Mouse (Mus musculus): ENCODE data around the gene Sowaha. TPM values are rescaled to one million over a fixed set of nuclear protein-coding genes. Genes with fewer than 3 reads are reported as not detected.

The Sowaha gene
- polyA plus RNA-seq, 1 experiment from 2014 or later: 1.9 TPM

DNA sequence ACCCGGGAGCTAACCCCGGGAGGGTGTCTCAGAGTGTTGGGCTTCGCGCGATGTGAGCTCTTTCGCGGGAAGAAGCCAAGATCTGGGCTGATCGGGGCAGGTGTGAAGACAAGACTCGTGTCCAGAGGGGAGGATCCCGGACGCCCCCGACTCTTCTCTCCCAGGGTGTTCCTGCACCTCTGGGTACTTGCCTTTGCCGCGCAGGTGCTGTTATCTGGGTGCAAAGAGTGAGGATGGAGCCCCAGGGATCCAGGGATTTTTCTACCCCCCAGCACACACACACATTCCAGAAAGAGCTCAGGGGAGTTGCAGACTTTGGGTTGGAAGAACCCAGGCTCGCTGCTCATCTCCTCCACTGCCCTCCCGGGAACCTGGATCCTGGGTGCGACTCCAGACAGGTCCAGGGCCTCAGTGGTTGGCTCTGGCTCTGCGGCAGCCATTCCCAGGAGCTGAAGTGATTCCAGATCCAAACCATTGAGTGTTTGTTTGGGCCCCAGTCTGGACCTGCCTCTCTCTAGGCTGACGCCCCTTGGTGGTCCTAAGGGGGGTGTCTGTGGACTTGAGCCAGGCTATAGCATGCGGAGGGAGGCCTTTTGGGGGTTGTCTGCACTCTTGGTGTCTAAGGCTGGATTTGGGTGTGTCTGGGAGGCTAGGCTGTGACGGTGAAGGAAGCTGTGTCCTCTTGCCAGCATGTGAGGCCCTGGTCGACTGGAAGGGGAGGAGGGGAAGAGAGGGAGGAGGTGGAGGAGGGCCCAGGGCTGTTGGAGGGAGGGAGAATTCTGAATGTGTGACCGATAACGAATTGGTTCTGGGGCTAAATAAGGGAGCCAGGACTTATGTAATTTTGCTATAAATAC is 40.3 kb upstream of the Sowaha start:
- under 1% methylated on average over 24 of the region's 24 CpGs for WGBS
- H3K4me2 ChIP-seq (replicated peaks): peak overlapping the region; percentile 73
- peak overlapping the region; percentile 81 for H3K4me3 ChIP-seq
- peak overlapping the region; percentile 63 for H3K27ac ChIP-seq (replicated peaks)
- no peaks in the 10 kb centered on the region for H3K27me3 ChIP-seq
- H3K9ac ChIP-seq (replicated peaks): peak overlapping the region; percentile 77
- H3K9me3 ChIP-seq: no peaks in the 10 kb centered on the region
- peaks cover 37% of the 10 kb centered on the region for H3K4me1 ChIP-seq
- H3K36me3 ChIP-seq: no peaks in the 10 kb centered on the region
- peak; percentile 45 for ATAC-seq (replicated peaks)

DNA sequence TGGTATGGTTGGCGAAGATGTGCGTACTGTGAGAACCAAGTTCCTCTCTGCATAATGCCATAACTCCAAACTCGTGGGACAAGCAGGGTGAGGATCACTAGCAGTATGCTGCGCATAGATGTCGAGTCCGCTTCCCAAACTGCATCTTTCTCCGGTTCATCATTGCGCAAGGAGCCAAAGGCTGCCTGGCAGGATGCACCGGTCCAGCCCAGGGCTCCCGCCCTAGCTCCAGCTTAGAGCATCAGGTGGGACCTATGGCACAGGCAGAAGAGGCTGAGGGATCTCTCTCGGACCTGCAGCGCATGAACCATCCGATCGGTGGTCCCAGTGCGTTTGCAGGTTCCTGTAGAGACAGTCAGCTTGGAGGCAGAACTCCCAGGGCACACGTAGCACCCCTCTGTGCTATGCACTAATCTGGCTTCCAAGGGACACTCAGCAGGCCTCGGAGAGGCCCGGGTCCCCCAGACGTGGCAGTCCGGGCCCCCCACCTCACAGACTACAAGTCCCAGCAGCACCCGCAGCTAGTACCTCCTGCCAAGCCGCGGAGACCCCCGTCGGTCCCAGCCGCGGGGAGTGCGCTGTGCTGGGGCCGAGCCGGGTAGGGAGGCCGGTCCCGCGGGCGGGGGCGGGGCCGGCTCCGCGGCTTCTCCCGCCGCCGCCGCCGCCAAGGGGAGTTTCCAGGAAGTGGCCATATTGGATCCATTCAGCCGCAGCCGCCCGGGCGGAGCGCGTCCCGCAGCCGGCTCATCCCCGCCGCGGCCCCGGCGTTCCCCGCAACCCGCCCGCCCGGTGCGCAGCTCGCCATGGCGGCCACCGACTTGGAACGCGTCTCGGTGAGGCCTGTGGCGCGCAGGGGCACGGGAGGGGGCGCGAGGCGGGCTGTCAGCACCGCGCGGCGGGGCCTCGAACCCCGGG is 39.4 kb upstream of the Sowaha start, which contains the start of gene Sept8:
Gene Sept8 (plus strand): TSS at position 51 of the 915 bp plus-strand sequence.
- peak within 1 kb of the TSS; percentile 81 for H3K4me3 ChIP-seq
- H3K4me1 ChIP-seq: peaks cover 37% of the 10 kb centered on the region
- ATAC-seq (replicated peaks): peak; percentile 92
- H3K9ac ChIP-seq (replicated peaks): peak within 1 kb of the TSS; percentile 77
- H3K27me3 ChIP-seq: no peaks in the 10 kb centered on the region
- no peaks in the 10 kb centered on the region for H3K36me3 ChIP-seq
- no peaks in the 10 kb centered on the region for H3K9me3 ChIP-seq
- peak within 1 kb of the TSS; percentile 73 for H3K4me2 ChIP-seq (replicated peaks)
- H3K27ac ChIP-seq (replicated peaks): peak within 1 kb of the TSS; percentile 63
- 5% methylated on average over 78 of the region's 79 CpGs for WGBS

DNA sequence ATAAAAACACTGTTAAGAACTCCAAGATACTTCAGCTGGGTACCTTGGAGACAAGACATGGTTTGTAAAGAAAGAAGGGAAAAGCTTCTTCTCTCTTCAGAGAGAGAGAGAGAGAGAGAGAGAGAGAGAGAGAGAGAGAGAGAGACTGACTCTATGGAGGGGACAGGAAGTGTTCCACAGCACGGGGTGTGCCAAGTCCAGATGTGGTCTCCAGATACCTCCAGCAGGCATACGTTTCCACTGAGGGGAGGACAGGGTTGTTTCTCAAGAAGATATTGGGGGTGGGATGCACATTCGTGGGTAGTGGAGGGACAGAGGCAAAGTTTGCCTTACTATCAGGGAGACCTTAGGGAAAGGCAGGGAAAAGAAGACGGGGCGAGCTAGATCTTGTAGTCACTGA is 38.7 kb upstream of the Sowaha start:
- Histone ChIP-seq H3K4me3 (0 out of 2 replicates have a peak overlapping the region, but pooled peaks have one; percentile 81), H3K27me3 (no peaks in the 10 kb centered on the region), H3K9ac (replicated peaks) (no peak overlapping the region), H3K36me3 (no peaks in the 10 kb centered on the region), H3K4me2 (replicated peaks) (peak overlapping the region; percentile 73; the same call in 1 of the 2 replicates), H3K4me1 (peaks cover 32% of the 10 kb centered on the region), H3K9me3 (no peaks in the 10 kb centered on the region), H3K27ac (replicated peaks) (no peak overlapping the region)
- ATAC-seq (replicated peaks): no peak
- 74% methylated on average over 5 of the region's 5 CpGs for WGBS

DNA sequence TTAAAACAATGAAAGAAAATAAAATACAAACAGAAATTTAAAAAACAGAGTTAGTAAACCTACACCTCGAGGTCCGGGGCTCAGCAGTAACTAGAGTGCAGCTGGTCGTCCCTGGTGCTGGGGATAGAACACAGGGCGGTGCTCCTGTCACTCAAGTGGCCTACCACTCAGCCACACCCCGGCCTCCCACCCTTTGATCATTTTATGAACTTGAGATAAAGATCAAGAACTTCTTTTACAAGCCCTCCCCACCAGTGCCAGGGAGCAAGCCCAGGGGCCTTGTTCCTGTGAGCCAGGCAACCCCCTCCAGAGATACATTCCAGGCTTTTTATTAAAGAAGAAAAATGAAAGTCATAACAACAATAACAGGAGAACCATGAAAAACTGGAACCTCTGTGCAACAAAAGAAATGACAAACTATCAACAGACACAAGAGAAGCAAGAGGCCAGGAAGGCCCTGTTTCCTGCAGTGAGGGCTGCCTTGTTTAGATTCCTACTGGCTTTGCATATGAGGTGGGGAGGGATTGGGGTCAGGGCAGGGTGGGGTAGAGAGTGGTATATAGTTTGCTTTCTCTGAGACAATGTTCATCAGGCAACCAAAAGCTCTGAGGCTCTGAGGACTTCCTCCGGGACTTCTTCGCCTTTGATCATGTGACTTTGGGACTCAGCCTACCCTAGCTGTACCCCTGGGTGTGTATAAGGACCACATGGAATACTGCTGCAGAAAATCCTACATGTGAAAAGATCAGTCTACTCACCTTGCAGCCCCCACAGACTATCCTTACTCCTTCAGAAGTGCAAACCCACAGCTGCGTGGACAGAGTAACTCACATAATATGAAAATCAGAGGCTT is 36.9 kb upstream of the Sowaha start:
- H3K27ac ChIP-seq (replicated peaks): no peak overlapping the region
- H3K4me2 ChIP-seq (replicated peaks): no peak overlapping the region
- no peak for ATAC-seq (replicated peaks)
- H3K36me3 ChIP-seq: no peaks in the 10 kb centered on the region
- WGBS: 68% methylated on average over 8 of the region's 8 CpGs
- no peak overlapping the region for H3K4me3 ChIP-seq
- peaks cover 19% of the 10 kb centered on the region for H3K4me1 ChIP-seq
- no peak overlapping the region for H3K9ac ChIP-seq (replicated peaks)
- H3K27me3 ChIP-seq: no peaks in the 10 kb centered on the region
- no peaks in the 10 kb centered on the region for H3K9me3 ChIP-seq

DNA sequence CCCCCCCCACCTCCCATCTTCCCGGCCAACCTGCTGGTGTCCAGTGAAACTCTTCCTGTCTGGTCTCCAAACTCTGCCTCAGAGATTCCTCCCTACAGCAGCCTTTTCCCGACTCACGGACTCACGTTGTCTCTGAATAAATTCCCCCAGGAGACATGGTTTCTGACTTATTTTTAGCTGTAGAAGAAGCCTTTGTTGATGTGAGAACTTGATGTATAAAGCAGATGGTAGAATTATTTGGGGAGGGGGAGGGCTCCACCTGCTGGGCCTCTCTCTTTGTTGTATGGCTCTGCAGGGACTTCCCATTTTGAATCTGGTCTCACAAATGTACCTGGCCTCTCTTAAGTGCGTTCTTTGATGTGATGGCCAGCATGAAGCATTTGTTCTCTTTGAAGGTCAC is 30.3 kb upstream of the Sowaha start:
- Histone ChIP-seq H3K9ac (replicated peaks) (no peak overlapping the region), H3K9me3 (no peaks in the 10 kb centered on the region), H3K36me3 (no peaks in the 10 kb centered on the region), H3K27me3 (no peaks in the 10 kb centered on the region), H3K4me1 (no peaks in the 10 kb centered on the region), H3K27ac (replicated peaks) (no peak overlapping the region), H3K4me3 (no peak overlapping the region), H3K4me2 (replicated peaks) (no peak overlapping the region)
- 61% methylated on average over 5 of the region's 5 CpGs for WGBS
- no peak for ATAC-seq (replicated peaks)

DNA sequence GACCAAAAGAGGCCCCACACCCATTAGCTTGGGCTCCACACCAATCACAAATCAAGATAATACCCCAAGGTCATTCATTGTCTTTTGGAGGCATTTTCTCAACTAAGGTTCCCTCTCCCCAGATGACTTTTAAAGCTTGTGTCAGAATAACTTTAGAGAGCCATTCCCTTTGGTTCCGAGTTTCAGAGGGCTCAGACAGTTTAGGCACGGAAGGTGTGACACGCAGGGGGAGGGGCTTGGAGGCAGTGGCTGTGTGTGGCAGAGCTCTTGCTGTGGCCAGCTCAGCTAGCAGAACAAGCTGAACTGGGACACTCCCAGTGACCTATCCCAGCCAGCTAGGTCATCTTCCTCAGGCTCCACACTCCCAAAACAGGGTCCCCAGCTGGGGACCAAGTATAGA is 28.5 kb upstream of the Sowaha start:
- Histone ChIP-seq H3K4me2 (replicated peaks) (no peak overlapping the region), H3K4me1 (peaks cover 8% of the 10 kb centered on the region), H3K27me3 (no peaks in the 10 kb centered on the region), H3K4me3 (no peak overlapping the region), H3K27ac (replicated peaks) (no peak overlapping the region), H3K9me3 (no peaks in the 10 kb centered on the region), H3K36me3 (no peaks in the 10 kb centered on the region), H3K9ac (replicated peaks) (no peak overlapping the region)
- no peak for ATAC-seq (replicated peaks)
- 65% methylated on average over 3 of the region's 3 CpGs for WGBS

DNA sequence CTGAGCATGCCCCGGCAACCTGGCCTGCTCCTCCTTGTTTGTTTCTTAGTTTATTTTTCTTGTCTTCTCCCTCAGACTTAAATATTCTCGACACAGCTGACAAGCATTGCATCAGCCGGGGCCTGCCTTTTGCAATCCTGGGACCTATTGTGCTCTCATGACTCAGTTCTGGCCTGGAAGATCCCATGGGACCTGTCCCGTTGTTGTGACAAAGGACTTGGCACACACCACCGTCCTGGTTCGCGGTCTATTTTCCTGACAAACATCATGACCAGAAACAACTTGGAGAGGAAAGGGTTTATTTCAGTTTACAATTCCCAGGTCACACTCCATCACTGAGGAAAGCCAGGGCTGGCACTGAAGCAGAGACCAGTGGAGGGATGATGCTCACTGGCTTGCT is 28.1 kb upstream of the Sowaha start:
- Histone ChIP-seq H3K27me3 (no peaks in the 10 kb centered on the region), H3K4me1 (peaks cover 8% of the 10 kb centered on the region), H3K27ac (replicated peaks) (no peak overlapping the region), H3K4me3 (no peak overlapping the region), H3K36me3 (no peaks in the 10 kb centered on the region), H3K4me2 (replicated peaks) (no peak overlapping the region), H3K9ac (replicated peaks) (no peak overlapping the region), H3K9me3 (no peaks in the 10 kb centered on the region)
- WGBS: 57% methylated on average over 7 of the region's 7 CpGs
- ATAC-seq (replicated peaks): no peak

DNA sequence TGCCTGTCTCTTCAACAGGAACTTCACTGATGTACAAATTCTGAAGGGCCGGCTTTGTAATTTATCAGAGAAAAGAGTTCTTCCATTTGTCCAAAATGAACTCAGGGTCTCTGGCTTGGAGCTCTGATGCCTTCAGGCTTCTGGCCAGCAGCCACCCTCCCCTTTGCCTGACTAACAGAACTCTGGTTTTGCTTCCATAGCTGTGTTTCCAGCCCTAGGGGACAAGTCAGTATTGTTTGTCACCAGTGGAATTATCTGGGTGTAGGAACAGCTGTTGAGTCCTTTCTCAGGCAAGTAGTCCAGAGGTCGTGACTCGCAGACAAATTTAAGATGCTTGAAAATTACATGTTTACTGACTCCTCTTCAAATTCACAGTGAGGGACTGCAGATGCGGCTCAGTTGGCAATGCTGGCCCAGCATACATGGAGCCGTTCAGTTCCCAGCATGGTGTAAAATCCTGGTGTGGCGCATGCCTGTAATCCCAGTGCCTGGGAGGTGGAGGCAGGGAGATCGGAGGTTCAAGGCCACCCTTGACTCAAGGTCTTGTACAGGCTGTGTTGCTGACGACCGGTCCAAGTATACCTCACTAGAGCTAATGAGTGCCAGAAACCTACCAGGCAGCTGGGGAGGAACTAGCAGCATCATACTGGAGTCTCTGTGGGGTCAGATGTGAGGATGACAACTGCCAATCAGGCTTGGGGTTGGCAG is 27.2 kb upstream of the Sowaha start:
- H3K36me3 ChIP-seq: no peaks in the 10 kb centered on the region
- H3K4me2 ChIP-seq (replicated peaks): no peak overlapping the region
- no peak overlapping the region for H3K4me3 ChIP-seq
- ATAC-seq (replicated peaks): no peak
- no peak overlapping the region for H3K27ac ChIP-seq (replicated peaks)
- peaks cover 8% of the 10 kb centered on the region for H3K4me1 ChIP-seq
- H3K9ac ChIP-seq (replicated peaks): no peak overlapping the region
- H3K27me3 ChIP-seq: no peaks in the 10 kb centered on the region
- H3K9me3 ChIP-seq: no peaks in the 10 kb centered on the region
- WGBS: 86% methylated on average over 9 of the region's 9 CpGs

DNA sequence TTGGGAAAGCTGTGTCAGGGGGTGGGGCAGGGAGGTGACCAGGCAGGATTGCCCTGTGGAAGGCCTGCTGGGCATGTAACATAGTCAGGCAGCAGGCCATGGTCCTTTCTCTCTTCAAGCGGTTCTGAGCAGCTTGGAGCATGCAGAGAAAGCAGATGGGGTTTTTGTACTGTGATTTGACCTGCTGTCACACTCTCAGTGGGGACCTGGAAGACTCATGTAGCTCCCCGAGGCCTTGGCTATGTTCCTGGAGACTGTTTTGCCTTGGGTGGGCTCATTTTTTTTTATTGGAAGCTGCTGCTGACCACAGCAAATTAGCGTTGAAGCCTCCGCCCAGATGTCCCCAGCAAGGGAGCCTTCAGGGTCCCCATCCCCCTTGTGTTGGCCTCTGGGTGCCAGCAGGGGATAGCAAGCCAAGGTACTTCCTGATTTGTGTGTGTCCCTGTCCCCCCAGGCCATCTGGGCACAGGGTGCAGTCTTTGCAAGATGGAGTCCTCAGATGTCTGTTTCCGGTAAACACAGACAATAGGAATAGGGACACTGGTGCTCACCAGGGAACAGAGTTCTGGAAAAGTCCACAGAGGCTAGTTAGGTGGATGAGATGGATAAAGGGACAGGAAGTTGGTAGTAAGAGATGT is 25.1 kb upstream of the Sowaha start:
- 39% methylated on average over 5 of the region's 5 CpGs for WGBS
- ATAC-seq (replicated peaks): peak; percentile 55; the same call in 1 of the 2 replicates

DNA sequence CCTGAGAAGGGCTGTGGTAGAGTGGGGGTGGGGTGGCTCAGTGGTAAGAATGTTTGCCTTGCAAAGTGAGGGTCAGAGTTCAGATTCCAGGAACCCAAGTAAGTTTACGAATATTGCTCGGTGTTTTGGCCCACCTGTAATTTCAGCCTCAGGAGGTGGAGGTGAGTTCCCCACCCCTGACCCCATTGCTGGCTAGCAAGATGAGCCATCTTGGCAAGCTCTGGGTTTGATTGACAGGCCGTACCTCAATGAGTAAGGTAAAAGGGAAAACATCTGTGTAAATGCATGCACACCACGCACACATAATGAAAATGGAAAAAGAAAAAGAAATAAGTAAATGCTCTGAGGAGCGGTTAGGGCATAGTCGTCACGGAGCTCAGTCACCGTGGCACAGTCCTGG is 24.3 kb upstream of the Sowaha start:
- Histone ChIP-seq H3K27me3 (no peaks in the 10 kb centered on the region), H3K9me3 (no peaks in the 10 kb centered on the region), H3K9ac (replicated peaks) (no peak overlapping the region), H3K27ac (replicated peaks) (no peak overlapping the region), H3K4me3 (no peak overlapping the region), H3K4me1 (peaks cover 12% of the 10 kb centered on the region), H3K36me3 (no peaks in the 10 kb centered on the region), H3K4me2 (replicated peaks) (no peak overlapping the region)
- WGBS: 96% methylated on average over 8 of the region's 8 CpGs
- no peak for ATAC-seq (replicated peaks)

More for the DNA sequence above, 25.1 kb upstream of the Sowaha start:
- Histone ChIP-seq H3K27ac (replicated peaks) (no peak overlapping the region; the same call in 1 of the 2 replicates), H3K4me2 (replicated peaks) (no peak overlapping the region), H3K9ac (replicated peaks) (no peak overlapping the region), H3K9me3 (no peaks in the 10 kb centered on the region), H3K4me1 (peaks cover 12% of the 10 kb centered on the region), H3K4me3 (no peak overlapping the region), H3K27me3 (no peaks in the 10 kb centered on the region), H3K36me3 (no peaks in the 10 kb centered on the region)

DNA sequence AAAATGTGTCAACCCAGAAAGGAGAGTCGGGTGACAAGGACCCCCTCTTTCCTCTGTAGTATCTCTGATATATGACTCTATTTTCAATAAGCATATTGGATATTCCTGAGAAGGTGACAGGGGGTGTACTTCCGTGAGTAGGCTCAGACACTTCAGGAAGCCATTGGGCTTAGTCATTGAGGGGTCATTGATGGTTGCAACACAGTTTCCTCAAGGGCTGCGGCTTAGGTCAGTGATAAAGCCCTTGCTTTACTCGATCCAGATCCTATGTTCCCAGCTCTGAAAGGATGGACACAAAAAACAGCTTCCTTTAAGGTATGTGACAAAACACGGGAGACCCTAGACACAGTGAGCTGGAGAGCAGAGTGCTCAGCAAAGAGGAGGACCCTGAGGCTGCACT is 23.7 kb upstream of the Sowaha start:
- Histone ChIP-seq H3K4me2 (replicated peaks) (no peak overlapping the region), H3K27me3 (no peaks in the 10 kb centered on the region), H3K4me1 (peaks cover 12% of the 10 kb centered on the region), H3K9me3 (no peaks in the 10 kb centered on the region), H3K4me3 (no peak overlapping the region), H3K27ac (replicated peaks) (no peak overlapping the region), H3K36me3 (no peaks in the 10 kb centered on the region), H3K9ac (replicated peaks) (no peak overlapping the region)
- ATAC-seq (replicated peaks): no peak
- 92% methylated on average over 5 of the region's 5 CpGs for WGBS

Measured in forebrain, embryonic 15.5 days (tissue).